Mouse (Mus musculus) layer of hippocampus, adult 9-11 months (tissue): ENCODE measurements around the gene Tfr2.
"Not testable (repeated sequence)": the region's sequence is repeated elsewhere in the genome, so short reads cannot be mapped to it uniquely, and the experiment has no call there.

ENCODE experiments used
- DNase-seq: peaks from one replicate; pipeline ENCODE4 v3.0.0; 2022

Tfr2 gene

GRCm38 (mm10) chr5:137590507-137590906, 20.9 kb downstream of the Tfr2 start:
- no peak for DNase-seq

GRCm38 (mm10) chr5:137595921-137596320, 26.3 kb downstream of the Tfr2 start:
- no peak for DNase-seq

- no peak for DNase-seq
These were observed 27.1 kb downstream of the Tfr2 start for GRCm38 (mm10) chr5:137596601-137597261.

- no peak for DNase-seq
These were observed 28.0 kb downstream of the Tfr2 start for GRCm38 (mm10) chr5:137597625-137598024.

- no peak for DNase-seq
These were observed 28.6 kb downstream of the Tfr2 start for GRCm38 (mm10) chr5:137598100-137598826.

GRCm38 (mm10) chr5:137599600-137599999, 30.0 kb downstream of the Tfr2 start:
- DNase-seq: no peak

GRCm38 (mm10) chr5:137600281-137600618, 30.6 kb downstream of the Tfr2 start:
- no peak for DNase-seq

GRCm38 (mm10) chr5:137600619-137601364, 31.2 kb downstream of the Tfr2 start, which contains the start of gene Mospd3:
Mospd3 (minus strand) TSS chr5:137601058.
- DNase-seq: peak; percentile 97

- DNase-seq: no peak
These were observed 31.7 kb downstream of the Tfr2 start for GRCm38 (mm10) chr5:137601365-137601729.

- DNase-seq: no peak
These were observed 38.4 kb downstream of the Tfr2 start for GRCm38 (mm10) chr5:137607860-137608653.

- no peak for DNase-seq
These were observed 39.1 kb downstream of the Tfr2 start for GRCm38 (mm10) chr5:137608654-137609190.

GRCm38 (mm10) chr5:137609292-137609691, 39.7 kb downstream of the Tfr2 start:
- no peak for DNase-seq

GRCm38 (mm10) chr5:137610056-137610455, 40.4 kb downstream of the Tfr2 start:
- no peak for DNase-seq

GRCm38 (mm10) chr5:137610548-137611244, 41.1 kb downstream of the Tfr2 start:
- DNase-seq: no peak

GRCm38 (mm10) chr5:137611245-137611602, 41.6 kb downstream of the Tfr2 start:
- DNase-seq: no peak

- no peak for DNase-seq
These were observed 43.4 kb downstream of the Tfr2 start for GRCm38 (mm10) chr5:137613076-137613475.

- no peak for DNase-seq
These were observed 43.9 kb downstream of the Tfr2 start, which contains the start of gene Pcolce for GRCm38 (mm10) chr5:137613550-137613949. Pcolce (minus strand) TSS chr5:137613784.

GRCm38 (mm10) chr5:137614921-137615320, 45.3 kb downstream of the Tfr2 start:
- not testable (repeated sequence) for DNase-seq

GRCm38 (mm10) chr5:137615347-137615746, 45.7 kb downstream of the Tfr2 start:
- DNase-seq: no peak

- DNase-seq: no peak
These were observed 54.4 kb downstream of the Tfr2 start for GRCm38 (mm10) chr5:137623937-137624530.

GRCm38 (mm10) chr5:137627991-137628390, 58.4 kb downstream of the Tfr2 start:
- no peak for DNase-seq
